Mouse (Mus musculus): ENCODE measurements at regions not wholly inside any gene's neighbourhood (a gene's known extent, or its start where the extent isn't known, plus 50 kb on each side); places are given as distances from the start of the nearest gene placed in this dataset.
A peak's percentile ranks its signal among the peaks of the same experiment; 100 is the strongest.

DNA sequence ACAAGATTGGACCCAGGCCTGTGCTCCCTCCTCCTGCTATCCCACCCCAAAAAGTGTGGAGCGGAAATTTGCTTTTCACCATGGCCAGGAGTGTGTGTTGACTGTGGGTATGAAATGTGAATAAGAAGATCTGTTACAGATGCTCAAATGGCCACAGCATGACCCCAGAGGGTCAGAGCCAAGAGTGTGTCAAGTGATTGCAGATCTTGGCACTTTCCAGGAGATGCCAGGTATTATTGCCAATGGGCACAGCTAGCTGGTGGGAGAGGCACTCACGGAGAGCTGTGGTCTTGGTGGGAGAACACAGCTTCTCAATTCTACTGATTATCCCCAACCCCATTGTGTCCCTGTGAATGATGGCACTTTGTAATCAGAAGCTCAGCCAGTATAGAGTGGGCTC, 62.7 kb downstream of the Smim20 start:
- H3K9me3 ChIP-seq = no peaks in the 10 kb centered on the region
- 0 out of 2 replicates have a peak, but pooled peaks cover 7% of the 10 kb centered on the region for H3K27me3 ChIP-seq
- H3K9ac ChIP-seq = no peak overlapping the region
- no peaks in the 10 kb centered on the region for H3K36me3 ChIP-seq
- no peak for ATAC-seq (ENCODE audit: insufficient number of reproducible peaks, insufficient read depth, low FRiP score, low TSS enrichment, low read depth)
- H3K27ac ChIP-seq = no peak overlapping the region
- 67% methylated on average over 2 of the region's 2 CpGs for WGBS
- no peak overlapping the region for H3K4me2 ChIP-seq
- no peak overlapping the region for H3K4me3 ChIP-seq
- peaks cover 10% of the 10 kb centered on the region; the same call in 1 of the 2 replicates for H3K4me1 ChIP-seq

DNA sequence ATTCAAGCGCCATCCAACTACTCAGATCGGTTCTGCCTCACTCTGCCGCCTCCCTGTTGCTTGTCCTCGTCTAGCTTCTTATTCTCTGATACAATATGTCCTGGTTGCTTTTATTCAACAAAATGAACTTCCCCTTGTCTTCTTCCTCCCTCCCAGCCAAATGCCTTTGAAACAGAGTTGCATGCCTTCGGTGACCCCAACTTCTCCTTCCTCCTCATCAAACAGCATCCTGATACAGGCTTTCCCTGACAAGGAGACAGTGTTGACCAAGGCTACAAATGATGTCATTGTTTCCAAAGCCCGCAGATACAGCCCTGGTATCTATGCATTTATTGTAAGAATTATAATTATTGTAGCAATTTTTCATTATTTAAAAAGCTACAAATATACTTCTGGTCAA, 69.8 kb downstream of the Smim20 start:
- 83% methylated on average over 6 of the region's 6 CpGs for WGBS
- Histone ChIP-seq H3K9ac (no peak overlapping the region), H3K4me2 (no peak overlapping the region), H3K36me3 (no peaks in the 10 kb centered on the region), H3K9me3 (no peaks in the 10 kb centered on the region), H3K4me3 (no peak overlapping the region), H3K4me1 (no peaks in the 10 kb centered on the region), H3K27me3 (no peaks in the 10 kb centered on the region), H3K27ac (no peak overlapping the region)
- no peak for ATAC-seq (ENCODE audit: insufficient number of reproducible peaks, insufficient read depth, low FRiP score, low TSS enrichment, low read depth)

DNA sequence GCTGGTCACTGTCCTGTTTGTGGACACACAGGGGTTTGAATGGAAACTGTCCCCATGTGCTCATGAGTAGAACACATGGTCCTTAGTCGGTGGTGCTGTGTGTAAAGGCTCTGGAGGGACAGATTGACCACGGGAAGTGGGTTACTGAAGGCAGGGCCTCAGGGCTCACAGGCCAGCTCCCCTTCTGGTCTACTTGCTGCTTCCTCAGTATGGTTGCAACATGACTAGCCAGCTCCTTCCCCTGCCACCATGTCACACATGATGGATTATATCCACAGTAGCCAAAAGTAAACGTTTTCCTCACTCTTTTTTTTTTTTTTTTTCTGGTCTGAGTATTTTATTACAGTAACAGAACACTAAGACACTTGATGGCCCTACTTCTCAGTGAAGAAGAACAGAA, 70.9 kb downstream of the Smim20 start:
- 46% methylated on average over 3 of the region's 3 CpGs for WGBS
- Histone ChIP-seq H3K27me3 (no peaks in the 10 kb centered on the region), H3K9me3 (no peaks in the 10 kb centered on the region), H3K4me2 (no peak overlapping the region), H3K36me3 (no peaks in the 10 kb centered on the region), H3K9ac (no peak overlapping the region), H3K4me1 (no peaks in the 10 kb centered on the region), H3K27ac (no peak overlapping the region), H3K4me3 (no peak overlapping the region)
- no peak for ATAC-seq (ENCODE audit: insufficient number of reproducible peaks, insufficient read depth, low FRiP score, low TSS enrichment, low read depth)

DNA sequence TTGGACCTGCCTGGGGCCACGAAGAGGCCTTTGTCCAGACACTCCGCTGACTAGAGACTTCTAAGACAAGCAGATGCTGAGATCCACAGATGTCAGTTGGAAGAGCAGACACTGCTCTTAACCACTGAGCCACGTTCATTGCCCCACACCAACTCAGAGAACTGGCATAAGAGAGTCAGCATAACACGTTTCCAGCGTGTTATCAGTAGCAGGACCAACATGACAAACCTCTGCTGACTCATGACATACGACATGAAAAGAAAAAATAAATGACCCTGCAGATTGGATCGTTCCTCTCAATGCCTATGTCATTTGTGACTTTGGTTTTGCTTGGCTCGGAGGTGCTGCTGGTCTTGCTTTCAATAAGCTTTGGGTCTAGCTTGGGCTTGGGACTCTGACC, 78.3 kb downstream of the Smim20 start:
- Histone ChIP-seq H3K27ac (no peak overlapping the region), H3K9me3 (no peaks in the 10 kb centered on the region), H3K4me3 (no peak overlapping the region), H3K9ac (no peak overlapping the region), H3K27me3 (peaks cover 9% of the 10 kb centered on the region; the same call in 1 of the 2 replicates), H3K4me2 (no peak overlapping the region), H3K4me1 (peaks cover 16% of the 10 kb centered on the region), H3K36me3 (no peaks in the 10 kb centered on the region)
- ATAC-seq (ENCODE audit: insufficient number of reproducible peaks, insufficient read depth, low FRiP score, low TSS enrichment, low read depth) = no peak
- 92% methylated on average over 8 of the region's 8 CpGs for WGBS

DNA sequence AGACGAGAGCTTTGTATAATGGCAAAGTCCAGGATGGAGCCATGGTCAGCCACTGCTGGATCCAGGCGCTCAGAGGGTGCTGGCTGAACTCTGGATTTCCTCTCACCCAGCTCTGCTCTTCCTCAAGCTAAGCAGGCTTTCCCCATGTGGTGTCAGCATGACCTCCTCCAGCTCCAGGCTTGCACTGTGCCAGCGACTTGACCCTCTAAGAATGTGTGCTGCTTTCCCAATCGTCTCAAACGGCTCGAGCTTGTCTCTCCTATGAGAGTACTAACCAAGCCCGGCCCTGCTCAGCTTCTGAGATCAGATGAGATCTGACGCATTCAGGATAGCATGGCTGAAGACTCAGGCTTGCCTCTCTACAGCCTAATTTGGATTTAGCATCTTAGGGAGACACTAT, 79.1 kb downstream of the Smim20 start:
- 57% methylated on average over 8 of the region's 8 CpGs for WGBS

DNA sequence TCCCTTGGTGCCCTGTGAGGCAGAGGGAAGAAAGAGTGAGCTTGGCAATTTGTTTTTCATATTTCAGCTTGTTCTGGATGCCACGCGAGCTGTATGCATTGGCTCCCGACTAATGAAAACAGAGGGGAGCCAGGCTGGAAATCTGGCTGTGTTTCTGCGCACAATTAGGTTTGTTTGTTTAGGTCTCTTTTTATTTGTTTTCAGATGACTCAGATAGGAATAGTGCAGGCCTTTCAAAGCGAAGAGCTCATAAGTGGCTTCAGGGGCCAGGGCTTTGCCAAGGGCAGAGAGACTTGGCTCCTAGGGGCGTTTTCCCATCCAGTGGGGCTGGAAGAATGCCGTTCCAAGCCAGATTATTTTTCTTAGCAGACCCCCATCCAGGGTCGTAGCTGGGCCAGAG, 79.9 kb downstream of the Smim20 start:
- Histone ChIP-seq H3K27ac (no peak overlapping the region), H3K4me2 (no peak overlapping the region), H3K4me1 (peaks cover 16% of the 10 kb centered on the region), H3K36me3 (no peaks in the 10 kb centered on the region), H3K27me3 (peaks cover 13% of the 10 kb centered on the region; the same call in 1 of the 2 replicates), H3K4me3 (no peak overlapping the region), H3K9ac (no peak overlapping the region), H3K9me3 (no peaks in the 10 kb centered on the region)
- ATAC-seq (ENCODE audit: insufficient number of reproducible peaks, insufficient read depth, low FRiP score, low TSS enrichment, low read depth) = no peak
- 29% methylated on average over 8 of the region's 8 CpGs for WGBS

More for the DNA sequence above, 79.1 kb downstream of the Smim20 start:
- Histone ChIP-seq H3K4me1 (peaks cover 16% of the 10 kb centered on the region), H3K4me3 (no peak overlapping the region), H3K36me3 (no peaks in the 10 kb centered on the region), H3K27me3 (peaks cover 9% of the 10 kb centered on the region; the same call in 1 of the 2 replicates), H3K27ac (no peak overlapping the region), H3K4me2 (no peak overlapping the region), H3K9me3 (no peaks in the 10 kb centered on the region), H3K9ac (no peak overlapping the region)
- ATAC-seq (ENCODE audit: insufficient number of reproducible peaks, insufficient read depth, low FRiP score, low TSS enrichment, low read depth) = no peak

DNA sequence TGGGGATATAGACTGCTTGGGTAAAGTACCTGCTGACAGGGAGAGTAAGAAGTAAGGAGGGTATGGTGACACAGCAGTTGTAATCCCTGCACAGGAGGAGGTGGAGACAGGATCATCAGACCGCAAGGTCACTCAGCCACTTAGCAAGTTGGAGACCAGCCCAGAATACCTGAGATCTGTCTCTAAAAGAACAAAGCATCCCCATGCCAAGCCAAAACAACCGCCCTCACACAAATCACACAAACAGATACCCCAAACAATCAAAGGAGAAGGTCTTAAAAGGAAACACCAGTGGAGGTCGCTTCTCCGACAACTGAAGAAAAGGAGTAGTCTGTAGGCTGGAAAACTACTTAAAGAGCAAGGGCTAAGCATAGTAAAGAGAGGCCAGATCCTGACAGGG, 86.0 kb downstream of the Smim20 start:
- no peak overlapping the region for H3K27ac ChIP-seq
- ATAC-seq (ENCODE audit: insufficient number of reproducible peaks, insufficient read depth, low FRiP score, low TSS enrichment, low read depth) = no peak
- no peak overlapping the region for H3K4me2 ChIP-seq
- H3K9ac ChIP-seq = no peak overlapping the region
- whole genome bisulfite sequencing = 45% methylated on average over 4 of the region's 4 CpGs
- H3K4me3 ChIP-seq = no peak overlapping the region
- H3K36me3 ChIP-seq = no peaks in the 10 kb centered on the region
- H3K27me3 ChIP-seq = peaks cover 12% of the 10 kb centered on the region; the same call in 1 of the 2 replicates
- H3K4me1 ChIP-seq = no peaks in the 10 kb centered on the region
- H3K9me3 ChIP-seq = no peaks in the 10 kb centered on the region

DNA sequence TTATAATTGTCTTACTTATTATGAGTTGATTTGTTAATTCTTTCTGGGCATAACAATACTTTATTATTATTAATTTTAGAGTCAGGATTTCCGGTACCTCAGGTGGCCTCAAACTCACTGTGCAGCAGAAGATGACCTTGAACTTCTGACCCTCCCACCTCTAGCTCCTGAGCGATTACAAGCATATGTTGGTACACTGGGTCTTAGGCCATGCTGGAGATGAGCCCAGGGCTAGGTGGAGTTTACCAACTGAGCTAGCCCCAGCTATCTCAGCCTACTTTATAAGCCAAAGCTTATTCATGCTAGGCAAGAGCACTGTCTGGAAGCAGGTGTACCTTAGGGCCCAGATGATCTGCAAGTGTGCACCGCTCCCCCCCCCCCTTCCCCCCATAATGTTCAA, 87.4 kb downstream of the Smim20 start:
- 87% methylated on average over 3 of the region's 3 CpGs for WGBS
- no peak overlapping the region for H3K4me3 ChIP-seq
- H3K4me2 ChIP-seq = no peak overlapping the region
- H3K9me3 ChIP-seq = no peaks in the 10 kb centered on the region
- ATAC-seq (ENCODE audit: insufficient number of reproducible peaks, insufficient read depth, low FRiP score, low TSS enrichment, low read depth) = no peak
- peaks cover 3% of the 10 kb centered on the region; the same call in 1 of the 2 replicates for H3K27me3 ChIP-seq
- no peaks in the 10 kb centered on the region for H3K4me1 ChIP-seq
- H3K9ac ChIP-seq = no peak overlapping the region
- H3K36me3 ChIP-seq = no peaks in the 10 kb centered on the region
- H3K27ac ChIP-seq = no peak overlapping the region

DNA sequence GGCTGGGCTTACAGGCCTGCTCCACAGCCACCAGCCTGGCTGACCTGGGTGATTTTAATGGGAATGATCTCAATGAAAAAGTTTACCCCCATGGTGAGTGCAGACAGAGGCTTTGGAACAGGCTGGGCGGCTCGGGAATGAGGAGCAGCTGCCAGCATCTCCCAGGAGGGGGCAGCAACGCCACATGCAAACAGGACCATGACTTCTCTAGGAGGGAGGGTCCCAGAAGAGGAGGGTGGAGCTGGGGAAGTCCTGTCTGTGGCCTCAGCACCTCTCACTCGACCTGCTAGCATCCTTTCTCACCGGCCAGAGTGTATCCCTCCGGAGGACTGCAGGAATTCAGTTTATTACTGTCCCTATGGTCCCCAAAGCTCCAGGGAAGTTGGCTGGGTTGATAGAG, 88.2 kb downstream of the Smim20 start:
- H3K36me3 ChIP-seq = no peaks in the 10 kb centered on the region
- H3K27me3 ChIP-seq = peaks cover 3% of the 10 kb centered on the region; the same call in 1 of the 2 replicates
- peak; percentile 68; the same call in 1 of the 2 replicates for ATAC-seq (ENCODE audit: insufficient number of reproducible peaks, insufficient read depth, low FRiP score, low TSS enrichment, low read depth)
- H3K9ac ChIP-seq = no peak overlapping the region
- WGBS = 2% methylated on average over 6 of the region's 6 CpGs
- peak overlapping the region; percentile 24; the same call in 1 of the 2 replicates for H3K4me2 ChIP-seq
- no peak overlapping the region for H3K4me3 ChIP-seq
- no peak overlapping the region for H3K27ac ChIP-seq
- no peaks in the 10 kb centered on the region for H3K9me3 ChIP-seq
- H3K4me1 ChIP-seq = no peaks in the 10 kb centered on the region

DNA sequence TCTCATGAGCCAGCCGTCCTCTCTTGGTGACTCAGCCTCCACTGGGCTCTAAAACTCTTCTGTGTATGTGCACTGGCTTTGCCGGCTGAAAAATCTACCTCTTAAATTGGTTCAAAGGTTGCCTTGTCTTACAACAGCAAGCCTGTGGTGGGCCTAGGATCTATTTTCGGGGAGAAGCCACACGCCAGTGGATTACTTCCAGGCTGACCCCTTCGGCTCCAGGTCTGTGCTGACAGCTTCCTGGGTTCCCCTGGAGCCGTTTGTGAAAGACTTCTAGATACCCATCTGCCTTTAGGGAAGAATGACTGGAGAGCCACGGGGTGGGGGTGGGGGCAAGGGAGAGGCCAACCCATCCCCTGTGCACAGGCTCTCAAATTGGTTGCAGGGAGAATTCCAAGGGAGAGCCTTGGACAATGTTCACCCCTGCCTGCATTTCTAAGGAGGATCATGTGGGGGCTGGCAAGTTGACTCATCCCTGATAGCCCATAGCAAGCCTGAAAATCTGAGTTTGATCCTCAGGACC, 90.3 kb downstream of the Smim20 start:
- Histone ChIP-seq H3K9ac (no peak overlapping the region), H3K4me1 (no peaks in the 10 kb centered on the region), H3K36me3 (no peaks in the 10 kb centered on the region), H3K27ac (no peak overlapping the region), H3K4me3 (no peak overlapping the region), H3K9me3 (no peaks in the 10 kb centered on the region), H3K27me3 (no peaks in the 10 kb centered on the region), H3K4me2 (no peak overlapping the region)
- ATAC-seq (ENCODE audit: insufficient number of reproducible peaks, insufficient read depth, low FRiP score, low TSS enrichment, low read depth) = no peak
- WGBS = 40% methylated on average over 7 of the region's 7 CpGs

DNA sequence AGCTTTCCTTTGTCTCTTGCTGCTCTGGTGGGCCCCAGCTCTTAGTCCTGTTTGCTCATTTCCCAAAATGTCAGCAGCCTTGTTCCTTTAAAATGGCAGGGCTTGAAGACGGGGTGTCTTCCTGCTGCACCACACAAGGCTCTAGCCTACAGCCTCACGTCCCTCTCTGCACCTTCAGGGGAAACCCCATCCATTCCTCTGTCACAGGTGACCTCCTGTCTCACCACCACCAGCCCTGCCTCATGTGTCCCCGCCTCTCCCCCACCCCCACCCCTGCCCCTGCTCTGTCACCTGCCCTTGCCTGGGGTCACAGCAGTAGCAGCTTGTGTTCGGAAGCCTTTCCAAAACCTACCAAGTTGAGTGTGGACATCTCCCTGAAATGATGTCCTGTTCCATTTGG, 91.3 kb downstream of the Smim20 start:
- H3K9ac ChIP-seq = no peak overlapping the region
- H3K27ac ChIP-seq = no peak overlapping the region
- ATAC-seq (ENCODE audit: insufficient number of reproducible peaks, insufficient read depth, low FRiP score, low TSS enrichment, low read depth) = no peak
- no peaks in the 10 kb centered on the region for H3K4me1 ChIP-seq
- H3K9me3 ChIP-seq = no peaks in the 10 kb centered on the region
- WGBS = 54% methylated on average over 4 of the region's 4 CpGs
- H3K36me3 ChIP-seq = no peaks in the 10 kb centered on the region
- no peak overlapping the region for H3K4me2 ChIP-seq
- no peaks in the 10 kb centered on the region for H3K27me3 ChIP-seq
- H3K4me3 ChIP-seq = no peak overlapping the region

DNA sequence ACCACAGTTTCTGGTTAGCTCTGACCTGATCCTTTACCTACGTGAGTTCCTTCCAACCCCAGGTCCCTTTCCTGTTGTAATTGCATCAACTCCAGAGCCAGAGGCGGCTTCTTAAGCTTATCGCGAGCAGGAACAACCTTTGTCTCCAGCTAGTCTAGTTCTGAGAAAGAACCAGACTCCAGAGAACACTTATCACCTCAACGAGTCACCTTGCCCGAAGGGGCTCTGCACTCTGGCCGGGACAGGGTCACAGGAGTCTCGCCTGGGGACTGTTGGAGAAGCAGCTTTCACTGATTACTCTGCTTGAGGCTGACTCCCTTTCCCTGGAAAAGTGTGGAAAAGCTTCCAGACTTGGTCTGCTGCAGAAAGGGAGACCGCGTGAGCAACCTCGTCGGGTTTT, 93.0 kb downstream of the Smim20 start:
- H3K36me3 ChIP-seq = no peaks in the 10 kb centered on the region
- 80% methylated on average over 12 of the region's 12 CpGs for WGBS
- ATAC-seq (ENCODE audit: insufficient number of reproducible peaks, insufficient read depth, low FRiP score, low TSS enrichment, low read depth) = no peak
- H3K4me2 ChIP-seq = no peak overlapping the region
- H3K4me3 ChIP-seq = no peak overlapping the region
- H3K27me3 ChIP-seq = no peaks in the 10 kb centered on the region
- peaks cover 12% of the 10 kb centered on the region for H3K4me1 ChIP-seq
- no peak overlapping the region for H3K9ac ChIP-seq
- H3K9me3 ChIP-seq = no peaks in the 10 kb centered on the region
- H3K27ac ChIP-seq = no peak overlapping the region
